Mouse (Mus musculus) hindbrain, embryonic 16.5 days (tissue): ENCODE data around the gene Neurl1b. TPM values are rescaled to one million over a fixed set of nuclear protein-coding genes. Genes with fewer than 3 reads are reported as not detected.
A peak's percentile ranks its signal among the peaks of the same experiment; 100 is the strongest.

Experiments
- ATAC-seq: fragments of 200-750 bp; cut with Nextera tagmentation; 2 replicates; pipeline ENCODE4 v1.8.0; 2017; ENCODE audit warnings: moderate TSS enrichment, moderate library complexity
- H3K27ac ChIP-seq: fragments of 300-500 bp; sonication (generic); 2 replicates; pipeline ENCODE4 v1.5.1; 2014; ENCODE audit warnings: low read depth, mild to moderate bottlenecking, control low read depth, low read length, moderate library complexity
- H3K27me3 ChIP-seq: fragments of 300-500 bp; sonication (generic); replicated peaks from 2 replicates; pipeline ENCODE4 v1.6.1; 2014; ENCODE audit warnings: low read length; ENCODE audit not compliant: control insufficient read depth, insufficient read depth
- H3K36me3 ChIP-seq: fragments of 300-500 bp; sonication (generic); 2 replicates; pipeline ENCODE4 v1.6.1; 2014; ENCODE audit warnings: mild to moderate bottlenecking, low read length, moderate library complexity, mixed read lengths; ENCODE audit not compliant: control insufficient read depth, insufficient read depth
- H3K4me1 ChIP-seq: fragments of 300-500 bp; sonication (generic); 2 replicates; pipeline ENCODE4 v1.6.1; 2014; ENCODE audit warnings: low read depth, low read length; ENCODE audit not compliant: control insufficient read depth, insufficient read depth
- H3K4me2 ChIP-seq: fragments of 300-500 bp; sonication (generic); 2 replicates; pipeline ENCODE4 v1.6.1; 2014; ENCODE audit warnings: mild to moderate bottlenecking, low read length, control low read depth, moderate library complexity
- H3K4me3 ChIP-seq: fragments of 300-500 bp; sonication (generic); 2 replicates; pipeline ENCODE4 v1.5.1; 2014; ENCODE audit warnings: mild to moderate bottlenecking, low read length, control low read depth, moderate library complexity
- H3K9ac ChIP-seq: fragments of 300-500 bp; sonication (generic); 2 replicates; pipeline ENCODE4 v1.6.1; 2014; ENCODE audit warnings: low read depth, mild to moderate bottlenecking, control low read depth, low read length, moderate library complexity
- H3K9me3 ChIP-seq: fragments of 300-500 bp; sonication (generic); 2 replicates; pipeline ENCODE4 v1.6.1; 2014; ENCODE audit warnings: mild to moderate bottlenecking, low read length, moderate library complexity; ENCODE audit not compliant: control insufficient read depth
- WGBS: fragments of 180-500 bp; shearing (Covaris S2); extraction: QIAGEN DNeasy Blood & Tissue Kit; methylation state at CpG from one replicate; pipeline ENCODE4 v1.1.7; 2014; 5-methylcytosine and 5-hydroxymethylcytosine counted together
- polyA plus RNA-seq: library from polyadenylated mRNA; unstranded; fragments of >200 nt; fragmentation: Nextera tagmentation; extraction: Ambion mirVana; gene quantifications from 2 replicates; pipeline ENCODE4 v1.2.1, GENCODE M21; 2015

Gene Neurl1b
- polyA plus RNA-seq, 1 experiment from 2014 or later, result 2.2 TPM

DNA sequence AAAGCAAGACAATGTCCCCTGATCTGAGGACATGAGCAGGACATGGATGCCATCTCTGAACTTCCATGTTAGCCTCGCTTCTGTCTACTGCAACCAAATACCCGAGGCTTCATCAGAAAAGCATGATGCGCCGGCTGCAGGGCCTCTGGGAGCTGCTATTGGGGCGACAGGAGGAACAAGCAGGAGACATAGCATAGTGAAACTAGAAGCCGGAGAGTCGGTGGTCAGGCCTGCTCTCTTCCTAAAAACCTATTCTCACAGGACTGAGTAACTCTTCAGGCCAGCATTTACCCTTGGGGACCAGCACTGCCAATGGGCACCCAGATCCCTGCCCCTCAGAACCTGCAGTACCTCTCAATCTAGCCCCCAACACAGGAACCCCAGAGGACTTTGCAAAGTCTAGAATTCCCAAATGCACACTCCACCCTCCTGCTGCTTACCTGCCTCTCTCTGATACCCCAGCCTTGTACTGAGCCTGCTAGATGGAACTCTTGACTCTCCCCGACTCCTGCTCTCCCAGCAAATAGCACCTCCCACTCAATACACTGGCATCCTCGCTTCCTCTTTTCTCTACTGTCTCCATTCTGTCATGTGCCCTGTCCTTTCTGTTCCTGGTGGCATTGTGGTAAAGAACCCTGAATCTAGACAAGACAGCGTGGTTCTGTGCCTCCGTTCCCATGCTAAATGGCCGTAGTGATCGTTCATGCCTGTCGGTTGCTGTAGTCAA is 22.6 kb downstream of the Neurl1b start:
- ATAC-seq, result no peak
- Histone ChIP-seq H3K4me2 (no peak overlapping the region), H3K9ac (no peak overlapping the region), H3K4me1 (peaks cover 4% of the 10 kb centered on the region; the same call in 1 of the 2 replicates), H3K27me3 (peaks cover 18% of the 10 kb centered on the region), H3K36me3 (peaks cover 10% of the 10 kb centered on the region; the same call in 1 of the 2 replicates), H3K9me3 (no peaks in the 10 kb centered on the region), H3K4me3 (no peak overlapping the region), H3K27ac (no peak overlapping the region)
- WGBS, result 85% methylated on average over 14 of the region's 14 CpGs

DNA sequence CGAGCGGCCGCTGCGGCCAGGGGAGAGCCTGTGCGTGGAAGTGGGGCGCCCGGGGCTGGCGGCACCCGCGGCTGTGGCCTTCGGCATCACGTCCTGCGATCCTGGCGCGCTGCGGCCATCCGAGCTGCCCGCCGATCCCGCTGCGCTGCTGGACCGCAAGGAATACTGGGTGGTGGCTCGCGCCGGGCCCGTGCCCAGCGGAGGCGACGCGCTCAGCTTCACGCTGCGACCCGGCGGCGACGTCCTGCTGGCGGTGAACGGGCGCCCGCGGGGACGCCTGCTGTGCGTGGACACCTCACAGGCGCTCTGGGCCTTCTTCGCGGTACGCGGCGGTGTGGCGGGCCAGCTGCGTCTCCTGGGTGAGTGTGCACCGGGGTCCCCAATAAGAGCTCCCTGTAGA is 24.4 kb downstream of the Neurl1b start:
- peak overlapping the region; percentile 58 for H3K4me2 ChIP-seq
- H3K4me1 ChIP-seq, result peaks cover 4% of the 10 kb centered on the region; the same call in 1 of the 2 replicates
- H3K9me3 ChIP-seq, result no peaks in the 10 kb centered on the region
- peak overlapping the region; percentile 37 for H3K4me3 ChIP-seq
- no peak for ATAC-seq
- H3K27me3 ChIP-seq, result peaks cover 18% of the 10 kb centered on the region
- H3K9ac ChIP-seq, result peak overlapping the region; percentile 57
- WGBS, result 11% methylated on average over 40 of the region's 52 CpGs
- no peak overlapping the region for H3K27ac ChIP-seq
- H3K36me3 ChIP-seq, result peaks cover 7% of the 10 kb centered on the region; the same call in 1 of the 2 replicates

DNA sequence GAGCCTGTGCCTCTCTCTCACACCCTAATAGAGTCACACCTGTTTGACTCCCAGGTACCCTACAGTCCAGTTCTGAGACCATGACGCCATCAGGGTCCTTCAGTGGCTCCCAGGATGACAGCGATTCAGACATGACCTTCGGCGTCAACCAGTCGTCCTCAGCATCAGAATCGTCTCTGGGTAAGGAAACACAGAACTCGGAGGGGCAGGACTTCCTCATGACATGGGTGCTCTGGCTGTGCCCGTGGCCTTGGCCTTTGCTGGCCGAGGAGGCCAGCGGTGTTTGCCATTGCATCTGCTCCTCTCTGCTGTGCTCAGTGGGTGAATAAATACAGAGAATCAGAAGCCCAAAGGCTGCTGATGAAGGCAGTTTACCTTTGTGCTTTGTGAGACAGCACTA is 26.4 kb downstream of the Neurl1b start:
- 95% methylated on average over 10 of the region's 10 CpGs for WGBS
- Histone ChIP-seq H3K4me2 (no peak overlapping the region), H3K27me3 (peaks cover 18% of the 10 kb centered on the region), H3K27ac (no peak overlapping the region), H3K36me3 (peaks cover 7% of the 10 kb centered on the region; the same call in 1 of the 2 replicates), H3K4me3 (no peak overlapping the region), H3K4me1 (peaks cover 4% of the 10 kb centered on the region; the same call in 1 of the 2 replicates), H3K9me3 (no peaks in the 10 kb centered on the region), H3K9ac (no peak overlapping the region)
- ATAC-seq, result no peak

DNA sequence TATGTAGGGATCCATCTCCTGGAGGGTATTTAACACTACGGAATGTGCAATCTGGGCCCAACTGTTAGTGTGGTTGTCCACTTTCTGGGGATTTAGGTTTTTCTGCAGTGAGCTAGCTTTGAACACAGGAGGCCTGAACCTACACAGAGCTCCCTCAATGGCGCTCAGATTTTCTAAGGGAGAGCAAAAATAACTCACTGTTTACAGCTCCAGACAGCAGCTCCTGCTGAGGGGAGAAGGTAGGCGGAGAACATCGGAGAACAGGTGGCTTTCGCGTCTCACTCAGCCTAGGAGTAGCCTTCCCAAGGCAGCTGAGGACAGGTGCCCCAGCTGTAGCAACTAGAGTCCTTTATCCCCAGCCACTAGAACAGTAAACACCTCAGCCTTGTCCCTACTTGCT is 27.6 kb downstream of the Neurl1b start:
- H3K4me2 ChIP-seq, result no peak overlapping the region
- no peak overlapping the region for H3K9ac ChIP-seq
- H3K4me1 ChIP-seq, result peaks cover 4% of the 10 kb centered on the region; the same call in 1 of the 2 replicates
- 93% methylated on average over 6 of the region's 6 CpGs for WGBS
- ATAC-seq, result no peak
- H3K27ac ChIP-seq, result no peak overlapping the region
- no peak overlapping the region for H3K4me3 ChIP-seq
- peaks cover 18% of the 10 kb centered on the region for H3K27me3 ChIP-seq
- H3K9me3 ChIP-seq, result no peaks in the 10 kb centered on the region
- H3K36me3 ChIP-seq, result peaks cover 10% of the 10 kb centered on the region; the same call in 1 of the 2 replicates

DNA sequence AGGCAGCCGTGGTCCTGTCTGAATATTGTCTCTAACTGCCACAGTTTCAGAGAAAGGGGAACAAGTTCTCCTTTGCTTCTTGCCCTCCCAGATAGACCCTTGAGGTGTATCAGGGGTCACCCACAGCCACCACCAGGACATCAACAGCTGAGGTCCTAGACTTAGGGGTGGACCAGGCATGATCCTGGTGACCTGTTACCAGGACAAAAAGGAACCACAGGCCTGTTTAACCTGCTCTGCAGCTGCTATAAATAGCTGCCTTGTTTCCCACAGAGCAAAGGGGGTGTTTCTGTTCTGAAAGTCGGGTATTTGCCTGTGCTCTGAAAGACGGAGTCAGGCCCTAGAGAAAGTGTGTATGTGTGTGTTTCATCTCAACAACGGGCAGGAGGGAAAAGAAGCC is 29.2 kb downstream of the Neurl1b start:
- Histone ChIP-seq H3K9me3 (no peaks in the 10 kb centered on the region), H3K9ac (no peak overlapping the region), H3K36me3 (peaks cover 14% of the 10 kb centered on the region), H3K4me1 (peaks cover 3% of the 10 kb centered on the region; the same call in 1 of the 2 replicates), H3K27me3 (peaks cover 3% of the 10 kb centered on the region; the same call in 1 of the 2 replicates), H3K4me3 (no peak overlapping the region), H3K4me2 (no peak overlapping the region), H3K27ac (no peak overlapping the region)
- no peak for ATAC-seq
- 68% methylated on average over 4 of the region's 4 CpGs for WGBS

DNA sequence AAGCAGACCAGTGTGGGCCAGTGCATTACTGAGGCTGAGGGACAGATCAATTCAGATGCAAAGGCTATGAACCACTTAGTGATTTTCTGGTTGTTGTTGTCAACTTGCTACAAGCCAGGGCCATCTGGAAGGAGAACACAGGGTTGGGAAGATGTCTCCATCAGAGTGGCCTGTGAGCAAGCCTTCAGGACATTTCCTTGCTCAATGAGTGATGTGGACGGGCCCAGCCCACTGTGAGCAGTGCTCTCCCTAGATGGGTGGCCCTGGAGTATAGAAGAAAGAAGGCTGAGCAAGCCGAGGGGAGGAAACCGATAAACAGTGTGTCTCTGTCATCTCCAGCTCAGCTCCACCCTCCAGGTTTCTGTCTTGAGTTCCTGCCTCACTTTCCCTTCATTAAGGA is 34.8 kb downstream of the Neurl1b start:
- WGBS, result 82% methylated on average over 3 of the region's 3 CpGs
- H3K4me1 ChIP-seq, result no peaks in the 10 kb centered on the region
- peaks cover 7% of the 10 kb centered on the region for H3K36me3 ChIP-seq
- H3K4me2 ChIP-seq, result no peak overlapping the region
- ATAC-seq, result no peak
- no peak overlapping the region for H3K9ac ChIP-seq
- no peaks in the 10 kb centered on the region for H3K9me3 ChIP-seq
- H3K27me3 ChIP-seq, result no peaks in the 10 kb centered on the region
- no peak overlapping the region for H3K27ac ChIP-seq
- H3K4me3 ChIP-seq, result no peak overlapping the region

DNA sequence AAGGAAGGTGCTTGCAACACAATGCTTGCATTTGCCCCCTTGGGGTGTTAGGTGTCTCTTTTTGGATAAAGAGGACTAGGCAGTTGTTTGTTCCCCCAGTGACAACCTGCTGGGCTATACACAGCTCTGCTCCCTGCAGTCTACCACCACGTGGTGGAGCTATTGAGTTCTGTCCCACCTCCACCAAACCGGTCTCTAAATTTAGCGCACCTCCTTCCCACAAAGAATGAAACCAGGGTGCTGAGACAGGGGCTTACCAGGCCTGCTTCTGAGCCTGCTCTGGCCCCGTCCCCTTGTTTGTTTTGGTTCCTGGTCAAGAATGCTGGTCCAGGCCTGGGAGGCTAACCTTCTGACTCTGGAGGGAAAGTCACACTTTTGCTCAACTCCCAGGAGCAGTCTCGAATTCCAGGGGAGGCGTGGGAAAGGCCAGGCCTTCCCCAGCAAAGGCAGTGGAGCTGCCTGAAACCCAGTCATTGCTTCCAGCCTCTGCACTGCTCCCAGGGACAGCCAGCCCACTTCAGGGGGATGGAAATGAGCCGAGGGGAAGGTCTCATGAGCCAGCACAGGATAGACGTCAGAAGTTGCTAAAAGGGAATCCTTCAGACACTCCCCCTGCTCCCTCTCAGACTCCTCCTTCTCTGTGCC is 37.1 kb downstream of the Neurl1b start:
- ATAC-seq, result no peak

DNA sequence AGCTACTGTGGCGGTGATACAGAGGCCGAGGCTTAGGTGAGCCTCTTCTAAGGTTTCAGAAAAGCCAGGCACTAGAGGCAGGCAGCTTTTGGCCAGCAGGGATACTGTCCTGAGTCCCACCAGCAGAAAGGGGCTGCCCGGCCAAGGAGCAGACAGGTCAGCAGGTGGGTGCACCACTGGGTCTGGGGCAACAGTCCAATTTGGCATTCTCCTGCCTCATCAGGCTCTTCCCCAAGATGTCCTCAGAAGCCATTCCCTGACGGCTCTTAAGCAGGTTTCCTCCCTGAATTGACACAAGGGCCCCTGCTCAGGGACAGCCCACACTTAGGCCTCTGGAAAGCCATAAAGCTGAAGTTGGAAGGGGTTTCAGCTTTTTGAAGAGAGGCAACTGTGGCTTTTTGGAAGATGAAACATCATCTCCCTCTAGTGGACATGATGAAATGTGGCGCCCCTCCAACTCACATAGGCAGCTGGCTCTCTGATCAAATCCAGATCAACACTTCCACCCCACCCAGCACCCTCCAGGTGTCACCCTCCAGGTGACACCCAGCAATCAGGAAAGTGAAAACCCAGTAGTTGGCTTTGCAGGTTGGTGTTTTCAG is 37.8 kb downstream of the Neurl1b start:
- H3K4me3 ChIP-seq, result no peak overlapping the region
- no peaks in the 10 kb centered on the region for H3K4me1 ChIP-seq
- H3K9me3 ChIP-seq, result no peaks in the 10 kb centered on the region
- H3K9ac ChIP-seq, result no peak overlapping the region
- H3K36me3 ChIP-seq, result peaks cover 3% of the 10 kb centered on the region; the same call in 1 of the 2 replicates
- ATAC-seq, result no peak
- 60% methylated on average over 5 of the region's 5 CpGs for WGBS
- no peak overlapping the region for H3K4me2 ChIP-seq
- H3K27me3 ChIP-seq, result no peaks in the 10 kb centered on the region
- no peak overlapping the region for H3K27ac ChIP-seq

More for the DNA sequence above, 37.1 kb downstream of the Neurl1b start:
- Histone ChIP-seq H3K27me3 (no peaks in the 10 kb centered on the region), H3K9me3 (no peaks in the 10 kb centered on the region), H3K27ac (no peak overlapping the region), H3K9ac (no peak overlapping the region), H3K4me3 (no peak overlapping the region), H3K36me3 (peaks cover 7% of the 10 kb centered on the region), H3K4me1 (no peaks in the 10 kb centered on the region), H3K4me2 (no peak overlapping the region)
- WGBS, result 32% methylated on average over 8 of the region's 8 CpGs

DNA sequence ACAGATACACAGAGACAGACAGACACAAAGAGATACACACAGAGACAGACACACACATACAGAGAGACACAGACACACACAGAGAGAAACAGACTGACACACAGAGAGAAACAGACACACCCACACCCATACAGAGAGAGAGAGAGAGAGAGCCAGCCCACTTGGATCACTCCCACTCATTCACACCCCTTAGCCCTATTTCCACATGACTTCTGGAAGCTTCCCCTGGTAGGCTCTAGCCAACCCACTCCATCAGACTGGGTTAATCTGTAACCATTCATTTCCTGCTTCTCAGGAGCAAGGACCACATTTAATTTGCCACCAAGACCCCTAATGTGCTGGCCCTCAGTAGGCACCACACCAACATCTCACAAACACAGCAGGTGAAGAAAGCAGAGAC is 42.9 kb downstream of the Neurl1b start:
- Histone ChIP-seq H3K4me3 (no peak overlapping the region), H3K27me3 (no peaks in the 10 kb centered on the region), H3K36me3 (no peaks in the 10 kb centered on the region), H3K27ac (no peak overlapping the region), H3K9ac (no peak overlapping the region), H3K4me1 (no peaks in the 10 kb centered on the region; the same call in 1 of the 2 replicates), H3K9me3 (no peaks in the 10 kb centered on the region), H3K4me2 (no peak overlapping the region)
- ATAC-seq, result no peak
